Mouse (Mus musculus) midbrain, embryonic 13.5 days (tissue): ENCODE results near the gene Nr1d2. TPM values are rescaled to one million over a fixed set of nuclear protein-coding genes. Genes with fewer than 3 reads are reported as not detected.

Experiments
- microRNA-seq: library from miRNA; unstranded; fragments of <30 nt; microRNA quantifications from one replicate; pipeline ENCODE4, GENCODE M21; 2016
- polyA plus RNA-seq: library from polyadenylated mRNA; unstranded; fragments of >200 nt; fragmentation: Nextera tagmentation; extraction: Ambion mirVana; gene quantifications from 2 replicates; pipeline ENCODE4 v1.2.1, GENCODE M21; 2015

Nr1d2 gene
- polyA plus RNA-seq, 1 experiment from 2014 or later: 5.1 TPM

Small RNA genes lying within 50 kb of the gene (microRNA-seq; reads per million reads assigned to microRNA genes)
- gene Gm44469: not detected

Other genes starting within 250 kb of the Nr1d2 start
- 32.2 and 32.8 TPM in 2 replicates for gene Nkiras1, start 32.0 kb upstream of the Nr1d2 start, polyA plus RNA-seq
- 322 and 334 TPM in 2 replicates for gene Rpl15, start 32.3 kb upstream of the Nr1d2 start, polyA plus RNA-seq
- gene Ube2e1, start 92.7 kb upstream of the Nr1d2 start, polyA plus RNA-seq: 219 TPM in 2 replicates